Mouse (Mus musculus) brown adipose tissue, adult 24 weeks (tissue): ENCODE measurements around the gene F3. TPM values are rescaled to one million over a fixed set of nuclear protein-coding genes. Genes with fewer than 3 reads are reported as not detected.

ENCODE experiments used
- H3K27ac ChIP-seq: fragments of 200-500 bp; replicated peaks from 2 replicates; pipeline ENCODE4 v1.5.1; 2012; ENCODE audit warnings: low read depth, mild to moderate bottlenecking, low read length
- H3K4me1 ChIP-seq: fragments of 200-500 bp; 2 replicates; pipeline ENCODE4 v1.6.1; 2012; ENCODE audit warnings: low read length, mixed read lengths; ENCODE audit not compliant: control insufficient read depth, insufficient read depth, insufficient read length
- H3K4me3 ChIP-seq: fragments of 200-500 bp; 2 replicates; pipeline ENCODE4 v1.5.1; 2012; ENCODE audit warnings: low read depth, mild to moderate bottlenecking, low read length, moderate library complexity; ENCODE audit not compliant: insufficient read depth
- polyA plus RNA-seq: library from polyadenylated mRNA; stranded (reverse); fragments of >200 nt; gene quantifications from 2 replicates; pipeline ENCODE4 v1.2.4, GENCODE M21; 2012; ENCODE audit not compliant: missing spikeins, insufficient read depth, insufficient read length

The F3 gene
- polyA plus RNA-seq, result 32.7 and 54.0 TPM in 2 replicates

- Histone ChIP-seq H3K27ac (peak within 1 kb of the TSS; percentile 78), H3K4me1 (peaks cover 9% of the 10 kb centered on the region), H3K4me3 (peak within 1 kb of the TSS; percentile 78)
Observed at GRCm38 (mm10) chr3:121722971-121723844, at the start of gene F3. TSS of gene F3 (plus strand) at chr3:121723537.

- Histone ChIP-seq H3K27ac (no peak overlapping the region), H3K4me3 (no peak overlapping the region), H3K4me1 (peaks cover 3% of the 10 kb centered on the region; the same call in 1 of the 2 replicates)
Observed at GRCm38 (mm10) chr3:121678935-121679334, 44.4 kb upstream of the F3 start.

GRCm38 (mm10) chr3:121679443-121679842 lies 43.9 kb upstream of the F3 start:
- H3K27ac ChIP-seq, result no peak overlapping the region
- peaks cover 3% of the 10 kb centered on the region; the same call in 1 of the 2 replicates for H3K4me1 ChIP-seq
- H3K4me3 ChIP-seq, result no peak overlapping the region

GRCm38 (mm10) chr3:121680187-121680586 lies 43.1 kb upstream of the F3 start:
- Histone ChIP-seq H3K4me3 (no peak overlapping the region), H3K4me1 (peaks cover 3% of the 10 kb centered on the region; the same call in 1 of the 2 replicates), H3K27ac (no peak overlapping the region)

- peaks cover 3% of the 10 kb centered on the region; the same call in 1 of the 2 replicates for H3K4me1 ChIP-seq
- H3K4me3 ChIP-seq, result no peak overlapping the region
- H3K27ac ChIP-seq, result peak overlapping the region; percentile 77
Observed at GRCm38 (mm10) chr3:121682439-121683411, 40.6 kb upstream of the F3 start.

DNA sequence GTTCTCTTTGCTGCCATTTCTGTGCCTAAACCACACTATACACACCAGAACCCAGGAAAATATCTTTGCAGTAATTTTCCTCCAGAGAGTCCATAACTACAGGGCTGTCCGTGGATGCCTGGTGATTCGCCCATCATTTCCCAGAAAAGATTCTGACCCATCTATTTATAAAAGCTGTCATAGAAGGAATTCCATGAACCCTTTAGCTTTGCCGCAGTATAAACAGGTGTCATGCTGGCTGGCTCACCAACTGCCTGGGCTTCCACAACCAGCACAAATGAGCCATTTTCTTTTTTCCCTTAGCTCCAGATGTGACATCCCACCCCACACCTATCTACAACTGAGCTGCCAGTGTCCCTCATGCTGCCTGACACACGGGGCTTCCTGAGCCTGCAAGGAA lies 38.8 kb upstream of the F3 start:
- Histone ChIP-seq H3K4me3 (no peak overlapping the region), H3K27ac (no peak overlapping the region)

GRCm38 (mm10) chr3:121684963-121685362 lies 38.4 kb upstream of the F3 start:
- H3K27ac ChIP-seq, result no peak overlapping the region
- H3K4me1 ChIP-seq, result peaks cover 3% of the 10 kb centered on the region; the same call in 1 of the 2 replicates
- no peak overlapping the region for H3K4me3 ChIP-seq

More for the DNA sequence above, 38.8 kb upstream of the F3 start:
- peaks cover 3% of the 10 kb centered on the region; the same call in 1 of the 2 replicates for H3K4me1 ChIP-seq

- Histone ChIP-seq H3K27ac (no peak overlapping the region), H3K4me3 (no peak overlapping the region), H3K4me1 (peaks cover 3% of the 10 kb centered on the region; the same call in 1 of the 2 replicates)
Observed at GRCm38 (mm10) chr3:121685985-121686384, 37.4 kb upstream of the F3 start.

- H3K4me3 ChIP-seq, result no peak overlapping the region
- no peak overlapping the region for H3K27ac ChIP-seq
- peaks cover 3% of the 10 kb centered on the region; the same call in 1 of the 2 replicates for H3K4me1 ChIP-seq
Observed at GRCm38 (mm10) chr3:121686408-121686911, 36.9 kb upstream of the F3 start.

DNA sequence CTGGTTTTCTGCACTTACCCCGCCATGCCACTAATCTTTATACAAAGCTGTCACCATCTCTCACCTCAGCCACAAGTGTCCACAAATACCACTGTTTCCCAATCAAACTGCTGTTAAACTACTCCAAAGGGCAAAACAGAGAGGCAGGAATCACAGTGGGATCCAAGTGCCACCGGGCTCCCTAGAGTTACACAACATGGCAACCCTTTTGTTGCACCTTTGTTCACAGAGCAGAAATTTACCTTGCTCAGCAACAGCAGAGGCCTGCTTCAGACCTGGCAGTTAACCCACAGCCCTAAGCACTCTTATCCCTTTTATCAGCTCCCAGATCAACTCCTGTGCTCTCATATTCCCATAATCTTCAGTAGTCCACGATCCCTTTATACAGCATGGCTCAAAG lies 35.6 kb upstream of the F3 start:
- Histone ChIP-seq H3K4me1 (no peaks in the 10 kb centered on the region), H3K4me3 (no peak overlapping the region), H3K27ac (no peak overlapping the region)

DNA sequence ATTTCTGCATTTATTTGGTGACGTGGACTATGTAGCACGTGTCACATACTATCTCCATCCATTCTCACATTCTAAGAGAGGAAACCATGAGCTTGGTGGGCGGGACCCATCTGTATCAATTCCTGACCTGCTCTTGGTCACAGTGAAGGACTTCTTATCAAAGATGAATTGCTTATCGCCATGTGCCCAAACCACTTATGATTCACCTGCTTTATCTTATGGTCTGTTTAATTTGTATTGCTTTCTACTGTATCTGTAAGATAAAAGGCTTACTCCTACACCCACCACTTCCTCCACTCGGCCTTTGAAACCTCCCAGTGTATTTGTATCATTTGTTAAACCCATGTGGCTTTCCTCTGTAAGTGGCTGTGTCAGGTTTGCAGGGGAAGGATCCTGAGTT lies 34.3 kb upstream of the F3 start:
- no peaks in the 10 kb centered on the region for H3K4me1 ChIP-seq
- H3K27ac ChIP-seq, result no peak overlapping the region
- no peak overlapping the region for H3K4me3 ChIP-seq

DNA sequence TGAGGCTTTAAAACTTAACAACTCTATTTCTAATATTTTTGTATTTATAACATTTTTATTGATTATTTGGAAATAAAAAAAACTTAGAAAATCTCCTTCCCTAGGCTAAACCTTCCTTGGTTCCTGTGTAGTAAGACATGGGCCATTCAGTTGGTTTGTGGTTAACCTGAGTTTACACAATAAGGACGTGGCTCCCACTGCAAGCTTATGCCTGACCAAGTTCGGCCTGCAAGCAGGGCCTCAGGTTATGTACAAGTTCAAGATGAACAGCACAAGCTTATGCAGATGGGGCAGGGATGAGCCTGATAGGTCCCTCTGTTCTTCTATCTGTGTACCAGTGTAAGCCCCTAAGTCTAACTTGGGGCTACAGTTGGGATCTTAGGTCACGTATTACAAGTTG lies 33.6 kb upstream of the F3 start:
- Histone ChIP-seq H3K27ac (no peak overlapping the region), H3K4me1 (no peaks in the 10 kb centered on the region), H3K4me3 (no peak overlapping the region)

DNA sequence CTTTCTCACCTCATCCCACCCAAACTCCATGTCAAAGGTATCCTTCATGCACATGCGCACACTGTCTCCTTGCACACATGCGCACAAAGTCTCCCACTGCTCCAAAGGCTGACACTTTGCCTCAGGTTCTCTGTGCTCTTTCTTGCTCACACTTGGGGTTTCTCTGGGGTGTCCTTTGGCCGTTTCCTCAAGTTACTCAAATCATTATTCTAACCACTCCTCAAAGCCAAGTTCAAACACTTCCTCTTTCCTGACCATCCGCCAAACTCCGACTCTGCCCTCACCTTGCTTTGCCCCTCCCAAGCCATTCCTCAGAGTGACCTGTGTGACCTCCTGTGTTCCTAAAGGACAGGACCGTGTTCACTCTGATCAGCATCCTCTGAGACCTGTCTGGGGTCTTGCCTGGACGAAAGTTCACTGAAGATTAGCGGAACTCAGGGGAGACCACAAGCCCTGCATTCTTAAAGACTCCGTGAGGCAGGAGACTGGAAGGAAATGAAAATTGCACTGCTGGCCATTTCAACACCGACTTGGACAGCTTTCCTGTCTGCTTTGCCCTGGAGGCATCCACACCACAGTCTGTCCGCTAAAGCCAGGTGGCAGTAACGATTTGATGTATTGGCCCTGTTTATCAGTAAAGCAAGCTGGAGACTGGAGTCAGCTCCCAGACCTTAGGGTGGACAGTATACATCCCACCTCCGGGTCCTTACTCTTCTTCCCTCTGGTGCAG lies 30.2 kb upstream of the F3 start:
- H3K27ac ChIP-seq, result peak overlapping the region; percentile 92

GRCm38 (mm10) chr3:121693746-121694145 lies 29.6 kb upstream of the F3 start:
- H3K4me3 ChIP-seq, result no peak overlapping the region
- H3K27ac ChIP-seq, result peak overlapping the region; percentile 97
- H3K4me1 ChIP-seq, result peaks cover 4% of the 10 kb centered on the region; the same call in 1 of the 2 replicates

More for the DNA sequence above, 30.2 kb upstream of the F3 start:
- Histone ChIP-seq H3K4me1 (peaks cover 4% of the 10 kb centered on the region; the same call in 1 of the 2 replicates), H3K4me3 (peak overlapping the region; percentile 28; the same call in 1 of the 2 replicates)
